Mouse (Mus musculus): ENCODE measurements around the gene Hnrnpa3. TPM values are rescaled to one million over a fixed set of nuclear protein-coding genes. Genes with fewer than 3 reads are reported as not detected.
"Not testable (repeated sequence)": the region's sequence is repeated elsewhere in the genome, so short reads cannot be mapped to it uniquely, and the experiment has no call there.

Gene Hnrnpa3
- total RNA-seq (2018; cell fraction: chromatin; rRNA removed): 100 to 1,000 TPM; 404 to 869 (median 663) TPM
- 100 to 1,000 TPM; 291 to 595 (median 415) TPM for total RNA-seq (2018; cell fraction: cytosol; rRNA removed)
- 100 to 1,000 TPM; 332 to 659 (median 518) TPM for total RNA-seq (2018; cell fraction: nucleus; rRNA removed)
- polyA plus RNA-seq (2018): 346 to 1,286 TPM (median 601 TPM) in 3 replicates

GRCm38 (mm10) chr2:75658727-75659628 is at the start of gene Hnrnpa3:
TSS of gene Hnrnpa3 (plus strand) at chr2:75659261.
- H3K79me2 ChIP-seq (ENCODE audit: inconsistent target): peaks cover 50% of the 10 kb centered on the region
- H3K4me3 ChIP-seq (ENCODE audit: inconsistent target): peak within 1 kb of the TSS; percentile 87
- WGBS (ENCODE audit: missing documents): under 1% methylated on average over 62 of the region's 102 CpGs
- H3K27ac ChIP-seq: peak within 1 kb of the TSS; percentile 99
- 0 out of 2 replicates have a peak, but pooled peaks cover 11% of the 10 kb centered on the region for H3K36me3 ChIP-seq (ENCODE audit: inconsistent target)

- Histone ChIP-seq H3K36me3 (ENCODE audit: inconsistent target) (no peaks in the 10 kb centered on the region), H3K79me2 (ENCODE audit: inconsistent target) (no peaks in the 10 kb centered on the region; the same call in 1 of the 2 replicates), H3K27ac (peak overlapping the region; percentile 14; the same call in 1 of the 2 replicates), H3K4me3 (ENCODE audit: inconsistent target) (no peak overlapping the region)
- 81% methylated on average over 15 of the region's 15 CpGs for WGBS (ENCODE audit: missing documents)
These were observed 49.1 kb upstream of the Hnrnpa3 start for GRCm38 (mm10) chr2:75609971-75610370.

GRCm38 (mm10) chr2:75610602-75611001 is 48.5 kb upstream of the Hnrnpa3 start:
- not testable (repeated sequence) for H3K27ac ChIP-seq; H3K79me2 ChIP-seq (ENCODE audit: inconsistent target); H3K36me3 ChIP-seq (ENCODE audit: inconsistent target); H3K4me3 ChIP-seq (ENCODE audit: inconsistent target)
- 69% methylated on average over 7 of the region's 7 CpGs for WGBS (ENCODE audit: missing documents)

- H3K4me3 ChIP-seq (ENCODE audit: inconsistent target): no peak overlapping the region
- no peaks in the 10 kb centered on the region for H3K36me3 ChIP-seq (ENCODE audit: inconsistent target)
- no peak overlapping the region for H3K27ac ChIP-seq
- no peaks in the 10 kb centered on the region; the same call in 1 of the 2 replicates for H3K79me2 ChIP-seq (ENCODE audit: inconsistent target)
- WGBS (ENCODE audit: missing documents): 89% methylated on average over 15 of the region's 15 CpGs
These were observed 47.8 kb upstream of the Hnrnpa3 start for GRCm38 (mm10) chr2:75611041-75611805.

GRCm38 (mm10) chr2:75612006-75612405 is 47.1 kb upstream of the Hnrnpa3 start:
- 100% methylated on average over 2 of the region's 2 CpGs for WGBS (ENCODE audit: missing documents)
- H3K27ac ChIP-seq: no peak overlapping the region

GRCm38 (mm10) chr2:75612981-75613567 is 46.0 kb upstream of the Hnrnpa3 start:
- 1% methylated on average over 10 of the region's 14 CpGs for WGBS (ENCODE audit: missing documents)
- H3K36me3 ChIP-seq (ENCODE audit: inconsistent target): no peaks in the 10 kb centered on the region
- H3K79me2 ChIP-seq (ENCODE audit: inconsistent target): no peaks in the 10 kb centered on the region
- peak overlapping the region; percentile 94 for H3K27ac ChIP-seq
- H3K4me3 ChIP-seq (ENCODE audit: inconsistent target): peak overlapping the region; percentile 5; the same call in 1 of the 2 replicates

More at GRCm38 (mm10) chr2:75612006-75612405, 47.1 kb upstream of the Hnrnpa3 start:
- H3K4me3 ChIP-seq (ENCODE audit: inconsistent target): no peak overlapping the region
- no peaks in the 10 kb centered on the region for H3K79me2 ChIP-seq (ENCODE audit: inconsistent target)
- H3K36me3 ChIP-seq (ENCODE audit: inconsistent target): no peaks in the 10 kb centered on the region

- Histone ChIP-seq H3K79me2 (ENCODE audit: inconsistent target) (no peaks in the 10 kb centered on the region), H3K27ac (peak overlapping the region; percentile 94), H3K36me3 (ENCODE audit: inconsistent target) (no peaks in the 10 kb centered on the region), H3K4me3 (ENCODE audit: inconsistent target) (no peak overlapping the region)
- 79% methylated on average over 6 of the region's 6 CpGs for WGBS (ENCODE audit: missing documents)
These were observed 44.5 kb upstream of the Hnrnpa3 start for GRCm38 (mm10) chr2:75614577-75614976.

GRCm38 (mm10) chr2:75616911-75617310 is 42.1 kb upstream of the Hnrnpa3 start:
- 92% methylated on average over 8 of the region's 8 CpGs for WGBS (ENCODE audit: missing documents)
- H3K4me3 ChIP-seq (ENCODE audit: inconsistent target): no peak overlapping the region
- no peak overlapping the region for H3K27ac ChIP-seq
- no peaks in the 10 kb centered on the region for H3K36me3 ChIP-seq (ENCODE audit: inconsistent target)
- H3K79me2 ChIP-seq (ENCODE audit: inconsistent target): no peaks in the 10 kb centered on the region

GRCm38 (mm10) chr2:75618712-75619111 is 40.3 kb upstream of the Hnrnpa3 start:
- 96% methylated on average over 6 of the region's 6 CpGs for WGBS (ENCODE audit: missing documents)

GRCm38 (mm10) chr2:75621873-75622654 is 37.0 kb upstream of the Hnrnpa3 start:
- Histone ChIP-seq H3K36me3 (ENCODE audit: inconsistent target) (no peaks in the 10 kb centered on the region), H3K79me2 (ENCODE audit: inconsistent target) (no peaks in the 10 kb centered on the region), H3K4me3 (ENCODE audit: inconsistent target) (no peak overlapping the region), H3K27ac (no peak overlapping the region)
- 94% methylated on average over 14 of the region's 14 CpGs for WGBS (ENCODE audit: missing documents)

More at GRCm38 (mm10) chr2:75618712-75619111, 40.3 kb upstream of the Hnrnpa3 start:
- H3K4me3 ChIP-seq (ENCODE audit: inconsistent target): no peak overlapping the region
- H3K27ac ChIP-seq: no peak overlapping the region
- no peaks in the 10 kb centered on the region for H3K79me2 ChIP-seq (ENCODE audit: inconsistent target)
- H3K36me3 ChIP-seq (ENCODE audit: inconsistent target): no peaks in the 10 kb centered on the region

GRCm38 (mm10) chr2:75625086-75625485 is 34.0 kb upstream of the Hnrnpa3 start:
- H3K79me2 ChIP-seq (ENCODE audit: inconsistent target): no peaks in the 10 kb centered on the region
- WGBS (ENCODE audit: missing documents): 90% methylated on average over 3 of the region's 3 CpGs
- H3K27ac ChIP-seq: no peak overlapping the region
- no peaks in the 10 kb centered on the region for H3K36me3 ChIP-seq (ENCODE audit: inconsistent target)
- H3K4me3 ChIP-seq (ENCODE audit: inconsistent target): no peak overlapping the region

GRCm38 (mm10) chr2:75626597-75627440 is 32.2 kb upstream of the Hnrnpa3 start:
- H3K4me3 ChIP-seq (ENCODE audit: inconsistent target): no peak overlapping the region
- H3K79me2 ChIP-seq (ENCODE audit: inconsistent target): no peaks in the 10 kb centered on the region
- 88% methylated on average over 6 of the region's 6 CpGs for WGBS (ENCODE audit: missing documents)
- no peak overlapping the region for H3K27ac ChIP-seq
- no peaks in the 10 kb centered on the region for H3K36me3 ChIP-seq (ENCODE audit: inconsistent target)

GRCm38 (mm10) chr2:75628487-75628886 is 30.6 kb upstream of the Hnrnpa3 start:
- Histone ChIP-seq H3K79me2 (ENCODE audit: inconsistent target) (no peaks in the 10 kb centered on the region), H3K4me3 (ENCODE audit: inconsistent target) (no peak overlapping the region), H3K36me3 (ENCODE audit: inconsistent target) (no peaks in the 10 kb centered on the region), H3K27ac (no peak overlapping the region)
- WGBS (ENCODE audit: missing documents): 97% methylated on average over 8 of the region's 8 CpGs
